Mouse (Mus musculus): Measurements from ENCODE around the gene Pibf1. TPM values are rescaled to one million over a fixed set of nuclear protein-coding genes. Genes with fewer than 3 reads are reported as not detected.
A peak's percentile ranks its signal among the peaks of the same experiment; 100 is the strongest.

The Pibf1 gene
- polyA plus RNA-seq (2016; fragmentation: Nextera tagmentation; extraction: Ambion mirVana): 24.1 and 24.7 TPM in 2 replicates

GRCm38 (mm10) chr14:99099267-99099966 lies at the start of gene Pibf1, which contains the start of gene Dis3:
Pibf1 (plus strand) TSS chr14:99099424.
Dis3 (minus strand) TSS chr14:99099770.
- peak within 1 kb of the TSS; percentile 89 for H3K9ac ChIP-seq
- H3K4me3 ChIP-seq (replicated peaks): peak within 1 kb of the TSS; percentile 94
- H3K27ac ChIP-seq: peak within 1 kb of the TSS; percentile 85
- H3K4me1 ChIP-seq: peaks cover 13% of the 10 kb centered on the region
- WGBS: under 1% methylated on average over 73 of the region's 73 CpGs
- ATAC-seq (ENCODE audit: low FRiP score): peak; percentile 100
- peak within 1 kb of the TSS; percentile 74 for H3K4me2 ChIP-seq
- peaks cover 49% of the 10 kb centered on the region for H3K36me3 ChIP-seq (replicated peaks)
- H3K9me3 ChIP-seq: no peaks in the 10 kb centered on the region
- no peaks in the 10 kb centered on the region for H3K27me3 ChIP-seq

GRCm38 (mm10) chr14:99058959-99059586 lies 40.2 kb upstream of the Pibf1 start:
- Histone ChIP-seq H3K4me2 (no peak overlapping the region), H3K9me3 (no peaks in the 10 kb centered on the region), H3K27ac (no peak overlapping the region), H3K36me3 (replicated peaks) (peaks cover 47% of the 10 kb centered on the region), H3K4me3 (replicated peaks) (no peak overlapping the region), H3K9ac (no peak overlapping the region), H3K4me1 (no peaks in the 10 kb centered on the region), H3K27me3 (no peaks in the 10 kb centered on the region)
- 92% methylated on average over 7 of the region's 7 CpGs for WGBS
- no peak for ATAC-seq (ENCODE audit: low FRiP score)

GRCm38 (mm10) chr14:99060616-99061015 lies 38.6 kb upstream of the Pibf1 start:
- Histone ChIP-seq H3K27ac (no peak overlapping the region), H3K9ac (no peak overlapping the region), H3K4me3 (replicated peaks) (no peak overlapping the region), H3K9me3 (no peaks in the 10 kb centered on the region), H3K4me2 (no peak overlapping the region), H3K36me3 (replicated peaks) (peaks cover 48% of the 10 kb centered on the region), H3K4me1 (no peaks in the 10 kb centered on the region), H3K27me3 (no peaks in the 10 kb centered on the region)
- WGBS: 94% methylated on average over 12 of the region's 12 CpGs
- ATAC-seq (ENCODE audit: low FRiP score): no peak

- H3K36me3 ChIP-seq (replicated peaks): peaks cover 45% of the 10 kb centered on the region
- WGBS: 97% methylated on average over 2 of the region's 2 CpGs
- no peak overlapping the region for H3K27ac ChIP-seq
- no peaks in the 10 kb centered on the region for H3K4me1 ChIP-seq
- no peaks in the 10 kb centered on the region for H3K27me3 ChIP-seq
- no peak overlapping the region for H3K9ac ChIP-seq
- no peaks in the 10 kb centered on the region for H3K9me3 ChIP-seq
- H3K4me3 ChIP-seq (replicated peaks): no peak overlapping the region
- no peak overlapping the region for H3K4me2 ChIP-seq
- ATAC-seq (ENCODE audit: low FRiP score): no peak
Observed at GRCm38 (mm10) chr14:99063091-99063490, 36.1 kb upstream of the Pibf1 start.

- Histone ChIP-seq H3K9me3 (no peaks in the 10 kb centered on the region), H3K9ac (no peak overlapping the region), H3K4me2 (no peak overlapping the region), H3K36me3 (replicated peaks) (peaks cover 40% of the 10 kb centered on the region), H3K4me3 (replicated peaks) (no peak overlapping the region), H3K4me1 (no peaks in the 10 kb centered on the region), H3K27ac (no peak overlapping the region), H3K27me3 (no peaks in the 10 kb centered on the region)
- ATAC-seq (ENCODE audit: low FRiP score): no peak
- WGBS: 90% methylated on average over 4 of the region's 4 CpGs
Observed at GRCm38 (mm10) chr14:99071146-99071545, 28.1 kb upstream of the Pibf1 start.

GRCm38 (mm10) chr14:99088947-99089346 lies 10.3 kb upstream of the Pibf1 start:
- Histone ChIP-seq H3K4me3 (replicated peaks) (no peak overlapping the region), H3K9me3 (no peaks in the 10 kb centered on the region), H3K9ac (no peak overlapping the region), H3K27me3 (no peaks in the 10 kb centered on the region), H3K4me1 (no peaks in the 10 kb centered on the region), H3K36me3 (replicated peaks) (peaks cover 63% of the 10 kb centered on the region), H3K27ac (no peak overlapping the region), H3K4me2 (no peak overlapping the region)
- ATAC-seq (ENCODE audit: low FRiP score): no peak
- WGBS: 91% methylated on average over 7 of the region's 7 CpGs

- H3K4me3 ChIP-seq (replicated peaks): peak overlapping the region; percentile 94
- no peaks in the 10 kb centered on the region for H3K9me3 ChIP-seq
- ATAC-seq (ENCODE audit: low FRiP score): no peak
- H3K4me2 ChIP-seq: peak overlapping the region; percentile 65
- H3K4me1 ChIP-seq: peaks cover 13% of the 10 kb centered on the region
- peaks cover 48% of the 10 kb centered on the region for H3K36me3 ChIP-seq (replicated peaks)
- H3K27ac ChIP-seq: no peak overlapping the region
- peak overlapping the region; percentile 89 for H3K9ac ChIP-seq
- 7% methylated on average over 20 of the region's 20 CpGs for WGBS
- H3K27me3 ChIP-seq: no peaks in the 10 kb centered on the region
Observed at GRCm38 (mm10) chr14:99099967-99100587, 853 bp downstream of the Pibf1 start.

GRCm38 (mm10) chr14:99103050-99103449 lies 3.8 kb downstream of the Pibf1 start:
- no peaks in the 10 kb centered on the region for H3K9me3 ChIP-seq
- no peak overlapping the region for H3K4me3 ChIP-seq (replicated peaks)
- no peak overlapping the region for H3K4me2 ChIP-seq
- peaks cover 41% of the 10 kb centered on the region for H3K36me3 ChIP-seq (replicated peaks)
- no peaks in the 10 kb centered on the region for H3K27me3 ChIP-seq
- H3K27ac ChIP-seq: no peak overlapping the region
- WGBS: 93% methylated on average over 4 of the region's 4 CpGs
- ATAC-seq (ENCODE audit: low FRiP score): no peak
- H3K9ac ChIP-seq: no peak overlapping the region
- H3K4me1 ChIP-seq: peaks cover 13% of the 10 kb centered on the region

- no peak overlapping the region for H3K4me3 ChIP-seq (replicated peaks)
- H3K9ac ChIP-seq: no peak overlapping the region
- WGBS: 94% methylated on average over 6 of the region's 6 CpGs
- no peak for ATAC-seq (ENCODE audit: low FRiP score)
- H3K36me3 ChIP-seq (replicated peaks): peaks cover 53% of the 10 kb centered on the region
- no peaks in the 10 kb centered on the region for H3K9me3 ChIP-seq
- no peak overlapping the region for H3K27ac ChIP-seq
- H3K4me2 ChIP-seq: no peak overlapping the region
- no peaks in the 10 kb centered on the region for H3K27me3 ChIP-seq
- H3K4me1 ChIP-seq: peaks cover 6% of the 10 kb centered on the region
Observed at GRCm38 (mm10) chr14:99104542-99105123, 5.4 kb downstream of the Pibf1 start.

GRCm38 (mm10) chr14:99106671-99107070 lies 7.4 kb downstream of the Pibf1 start:
- WGBS: 90% methylated on average over 2 of the region's 2 CpGs

GRCm38 (mm10) chr14:99107631-99108187 lies 8.5 kb downstream of the Pibf1 start:
- Histone ChIP-seq H3K36me3 (replicated peaks) (peaks cover 60% of the 10 kb centered on the region), H3K9me3 (no peaks in the 10 kb centered on the region), H3K4me1 (no peaks in the 10 kb centered on the region), H3K9ac (no peak overlapping the region), H3K27me3 (no peaks in the 10 kb centered on the region), H3K4me3 (replicated peaks) (no peak overlapping the region), H3K4me2 (no peak overlapping the region), H3K27ac (no peak overlapping the region)
- WGBS: 86% methylated on average over 2 of the region's 2 CpGs
- no peak for ATAC-seq (ENCODE audit: low FRiP score)

More at GRCm38 (mm10) chr14:99106671-99107070, 7.4 kb downstream of the Pibf1 start:
- no peaks in the 10 kb centered on the region for H3K27me3 ChIP-seq
- ATAC-seq (ENCODE audit: low FRiP score): no peak
- H3K4me3 ChIP-seq (replicated peaks): no peak overlapping the region
- H3K4me1 ChIP-seq: no peaks in the 10 kb centered on the region
- H3K9me3 ChIP-seq: no peaks in the 10 kb centered on the region
- no peak overlapping the region for H3K4me2 ChIP-seq
- peaks cover 61% of the 10 kb centered on the region for H3K36me3 ChIP-seq (replicated peaks)
- H3K27ac ChIP-seq: no peak overlapping the region
- no peak overlapping the region for H3K9ac ChIP-seq

- no peaks in the 10 kb centered on the region for H3K27me3 ChIP-seq
- peaks cover 54% of the 10 kb centered on the region for H3K36me3 ChIP-seq (replicated peaks)
- WGBS: 92% methylated on average over 6 of the region's 6 CpGs
Observed at GRCm38 (mm10) chr14:99108762-99109161, 9.5 kb downstream of the Pibf1 start.

More at GRCm38 (mm10) chr14:99108762-99109161, 9.5 kb downstream of the Pibf1 start:
- Histone ChIP-seq H3K27ac (no peak overlapping the region), H3K9ac (no peak overlapping the region), H3K4me3 (replicated peaks) (no peak overlapping the region), H3K4me1 (no peaks in the 10 kb centered on the region), H3K4me2 (no peak overlapping the region), H3K9me3 (no peaks in the 10 kb centered on the region)
- no peak for ATAC-seq (ENCODE audit: low FRiP score)

Measured in forebrain, embryonic 12.5 days (tissue).